11 mouse cellular contexts compared by ENCODE assay signal in the genomic region with DNA sequence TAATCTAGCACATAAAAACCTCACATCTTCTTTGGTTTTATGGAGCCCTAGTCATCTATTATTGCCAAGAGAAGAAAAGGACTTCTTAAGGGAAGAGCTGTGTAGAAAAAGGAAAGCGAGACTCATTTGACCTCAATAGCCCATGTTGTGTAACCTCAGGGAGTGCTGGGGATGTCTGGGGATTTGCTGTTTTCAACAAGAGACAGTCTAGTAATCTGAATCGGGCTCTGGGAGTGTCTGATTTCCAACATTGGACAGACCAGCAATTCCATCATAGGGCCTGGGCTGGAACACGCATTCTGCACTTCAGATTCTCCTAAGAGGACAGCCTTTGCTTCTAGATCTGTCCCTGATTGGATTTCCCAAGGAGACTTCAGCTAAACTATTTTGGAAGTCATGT. TPM values are rescaled to one million over a fixed set of nuclear protein-coding genes. Genes with fewer than 3 reads are reported as not detected.
"Had no signal": no experiment of that assay in that cellular context is flagged by ENCODE, and none has a peak within 500 bp of the region (broad histone marks: within the 10 kb centered on the region; RNA-seq: fewer than 3 reads in every experiment).

No protein-coding gene starts in this region.

- DNase-seq: kidney, postnatal 10 days; kidney, postnatal 4 days; liver; liver, embryonic 13.5 days; liver, postnatal 0 days; lung, postnatal 14 days; right cerebral cortex, postnatal 14 days; thymus, postnatal 36 days had no signal

RNA-seq across cellular contexts. Expression of a gene that starts 14.1 kb away (rescaled TPM):
- total RNA-seq: layer of hippocampus, adult 2 months; layer of hippocampus, postnatal 10 days; left cerebral cortex, postnatal 36 days had no signal

RNA-seq across cellular contexts. Expression of a gene that starts 55.5 kb away (rescaled TPM):
- total RNA-seq: layer of hippocampus, adult 2 months; layer of hippocampus, postnatal 10 days; left cerebral cortex, postnatal 36 days had no signal
